Mouse (Mus musculus): ENCODE data around the gene Arhgap23.

- no peak for TF ChIP-seq CTCF (conservative IDR thresholded peaks at IDR 0.05; ENCODE audit: insufficient read depth, insufficient read length, low read depth, low read length)
- TF ChIP-seq POLR2A (IDR thresholded peaks at IDR 0.05; ENCODE audit: low read depth, low read length): no peak
Measured at GRCm38 (mm10) chr11:97532354-97532753, 117.0 kb downstream of the Arhgap23 start.

Measured in kidney, adult 2 months (tissue).